Mouse (Mus musculus): ENCODE data around the gene Rbak. TPM values are rescaled to one million over a fixed set of nuclear protein-coding genes. Genes with fewer than 3 reads are reported as not detected.
"Not testable (repeated sequence)": the region's sequence is repeated elsewhere in the genome, so short reads cannot be mapped to it uniquely, and the experiment has no call there.

The Rbak gene
- 7.5 TPM in 2 replicates for polyA plus RNA-seq (2015; fragmentation: Nextera tagmentation; extraction: Ambion mirVana)

DNA sequence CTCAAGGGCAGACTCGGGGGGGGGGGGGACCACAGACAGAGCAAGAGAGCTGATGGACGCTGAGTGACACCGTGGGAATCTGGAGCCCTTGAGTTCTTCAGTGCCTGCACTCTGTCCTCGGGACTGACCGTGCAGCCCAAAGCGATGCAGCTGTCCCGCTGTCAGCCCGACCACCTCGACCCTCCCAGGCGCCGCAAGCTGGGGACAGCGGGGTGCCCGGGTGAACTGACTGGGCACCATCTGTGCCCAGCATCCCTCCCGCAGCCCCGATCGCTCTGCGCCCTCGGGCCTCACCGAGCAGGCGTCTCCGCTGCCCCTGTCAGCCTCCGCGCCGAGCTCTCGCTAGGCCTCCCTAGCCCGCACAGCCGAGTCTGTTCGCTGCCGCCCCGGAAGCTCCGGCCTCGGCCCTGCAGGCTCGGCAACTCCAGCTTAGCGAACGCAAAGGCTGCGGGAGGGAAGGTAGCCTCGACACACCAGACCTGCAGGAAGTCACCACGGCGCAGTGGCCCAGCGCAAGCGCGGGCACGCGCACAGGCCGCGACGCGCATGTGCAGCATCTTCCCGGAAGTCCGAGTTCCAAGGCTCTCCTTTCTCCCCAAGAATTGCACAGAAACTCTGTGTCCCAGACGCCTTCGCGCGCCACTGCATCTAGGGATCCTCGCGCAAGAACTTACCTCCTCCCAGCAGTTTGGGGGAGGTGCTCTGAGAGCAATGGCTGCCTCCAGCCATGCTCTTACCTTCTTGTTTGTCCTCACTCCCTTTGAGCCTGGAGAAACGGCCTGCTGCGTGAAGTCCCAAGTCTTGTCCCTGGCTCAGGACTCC is at the start of gene Rbak, which contains the start of gene Spdye4b:
Gene Rbak (minus strand): TSS at position 521 of the 822 bp plus-strand sequence.
Gene Spdye4b (plus strand): TSS at position 763 of the 822 bp plus-strand sequence.
- under 1% methylated on average over 58 of the region's 58 CpGs for WGBS
- Histone ChIP-seq H3K4me1 (ENCODE audit: control insufficient read depth, insufficient read depth, low read length) (peaks cover 8% of the 10 kb centered on the region), H3K4me2 (ENCODE audit: low read depth, low read length) (peak within 1 kb of the TSS; percentile 80), H3K4me3 (ENCODE audit: low read length) (peak within 1 kb of the TSS; percentile 79), H3K9me3 (replicated peaks; ENCODE audit: control insufficient read depth, low read length) (peaks cover 4% of the 10 kb centered on the region), H3K36me3 (ENCODE audit: control insufficient read depth, insufficient read depth) (peaks cover 28% of the 10 kb centered on the region), H3K9ac (ENCODE audit: low read length) (peak within 1 kb of the TSS; percentile 92), H3K27me3 (ENCODE audit: control insufficient read depth, insufficient read depth, low read length) (no peaks in the 10 kb centered on the region), H3K27ac (ENCODE audit: low read length) (peak within 1 kb of the TSS; percentile 77)
- peak; percentile 95 for ATAC-seq (replicated peaks; ENCODE audit: extremely low read depth, insufficient read depth, low FRiP score)

DNA sequence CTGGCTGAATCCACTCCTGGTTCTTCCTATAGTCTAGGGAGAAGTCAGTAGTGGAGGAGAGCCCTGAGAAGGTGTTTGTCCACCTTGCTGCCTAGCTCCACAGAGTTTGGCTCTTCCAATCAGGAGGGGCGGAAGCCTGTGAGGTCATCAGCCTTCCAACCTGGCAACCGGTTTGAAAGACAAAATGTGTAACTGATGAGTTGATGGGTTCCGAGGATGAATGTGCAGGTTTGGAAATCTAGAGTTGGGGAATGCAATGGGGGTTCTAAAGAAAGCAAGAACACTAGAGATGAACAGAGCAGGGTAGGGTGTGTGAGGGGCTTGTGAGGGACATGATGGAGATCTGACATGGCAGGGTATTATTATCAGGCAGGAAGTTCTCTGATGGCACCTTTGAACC is 46.2 kb upstream of the Rbak start, which contains the start of gene Spdye4a:
Gene Spdye4a (minus strand): TSS at position 101 of the 400 bp plus-strand sequence.
- ATAC-seq (replicated peaks; ENCODE audit: extremely low read depth, insufficient read depth, low FRiP score) = no peak
- WGBS = 78% methylated on average over 3 of the region's 3 CpGs
- H3K4me3 ChIP-seq (ENCODE audit: low read length) = no peak within 1 kb of the TSS
- no peak within 1 kb of the TSS for H3K27ac ChIP-seq (ENCODE audit: low read length)
- H3K27me3 ChIP-seq (ENCODE audit: control insufficient read depth, insufficient read depth, low read length) = no peaks in the 10 kb centered on the region
- H3K9ac ChIP-seq (ENCODE audit: low read length) = no peak within 1 kb of the TSS
- no peak within 1 kb of the TSS for H3K4me2 ChIP-seq (ENCODE audit: low read depth, low read length)
- 0 out of 2 replicates have a peak, but pooled peaks cover 3% of the 10 kb centered on the region for H3K9me3 ChIP-seq (replicated peaks; ENCODE audit: control insufficient read depth, low read length)
- H3K4me1 ChIP-seq (ENCODE audit: control insufficient read depth, insufficient read depth, low read length) = no peaks in the 10 kb centered on the region
- H3K36me3 ChIP-seq (ENCODE audit: control insufficient read depth, insufficient read depth) = no peaks in the 10 kb centered on the region

DNA sequence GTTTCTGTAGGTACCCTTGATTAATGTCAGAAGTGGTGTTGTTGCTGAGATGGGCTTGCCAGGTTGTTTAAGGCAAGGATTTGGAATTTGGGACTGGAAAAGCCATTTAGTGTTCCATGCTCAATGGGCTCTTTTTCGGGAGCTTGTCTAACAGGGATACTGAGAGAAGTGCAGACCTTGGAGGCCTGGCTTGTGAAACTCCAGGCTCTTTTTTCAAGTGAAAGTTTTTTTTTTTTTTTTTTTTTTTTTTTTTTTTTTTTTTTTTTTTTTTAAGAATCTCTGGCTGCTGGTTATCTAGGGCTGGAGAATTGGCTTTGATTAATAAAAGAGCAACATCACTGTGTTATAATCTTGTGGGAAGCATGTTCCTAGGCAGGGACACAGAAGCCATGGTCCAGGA is 41.7 kb upstream of the Rbak start:
- Histone ChIP-seq H3K4me3 (ENCODE audit: low read length) (no peak overlapping the region), H3K4me2 (ENCODE audit: low read depth, low read length) (no peak overlapping the region), H3K9ac (ENCODE audit: low read length) (no peak overlapping the region), H3K4me1 (ENCODE audit: control insufficient read depth, insufficient read depth, low read length) (no peaks in the 10 kb centered on the region), H3K9me3 (replicated peaks; ENCODE audit: control insufficient read depth, low read length) (no peaks in the 10 kb centered on the region), H3K27ac (ENCODE audit: low read length) (no peak overlapping the region), H3K36me3 (ENCODE audit: control insufficient read depth, insufficient read depth) (no peaks in the 10 kb centered on the region), H3K27me3 (ENCODE audit: control insufficient read depth, insufficient read depth, low read length) (no peaks in the 10 kb centered on the region)
- 69% methylated on average over 1 of the region's 1 CpGs for WGBS
- ATAC-seq (replicated peaks; ENCODE audit: extremely low read depth, insufficient read depth, low FRiP score) = no peak

DNA sequence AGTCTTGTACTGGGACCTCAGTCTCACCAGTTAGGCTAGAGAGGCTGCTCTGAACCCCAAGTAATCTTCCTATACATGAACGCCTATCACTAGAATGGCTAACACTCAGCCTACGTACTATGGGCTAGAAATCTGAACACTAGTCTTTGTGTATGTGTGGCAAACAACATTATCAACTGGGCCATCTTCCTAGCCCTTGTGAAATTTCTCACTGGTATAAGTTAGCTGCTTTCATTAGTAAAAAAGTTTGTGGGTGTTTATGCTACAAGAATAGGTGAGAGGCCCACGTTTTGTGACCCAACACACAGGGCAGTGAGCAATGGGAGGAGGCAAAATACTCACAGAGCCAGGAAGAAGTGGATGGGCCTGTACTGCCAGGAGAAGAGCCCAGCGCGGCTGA is 40.4 kb upstream of the Rbak start:
- no peak for ATAC-seq (replicated peaks; ENCODE audit: extremely low read depth, insufficient read depth, low FRiP score)
- Histone ChIP-seq H3K27me3 (ENCODE audit: control insufficient read depth, insufficient read depth, low read length) (no peaks in the 10 kb centered on the region), H3K27ac (ENCODE audit: low read length) (no peak overlapping the region), H3K9ac (ENCODE audit: low read length) (no peak overlapping the region), H3K4me1 (ENCODE audit: control insufficient read depth, insufficient read depth, low read length) (no peaks in the 10 kb centered on the region), H3K36me3 (ENCODE audit: control insufficient read depth, insufficient read depth) (no peaks in the 10 kb centered on the region), H3K4me2 (ENCODE audit: low read depth, low read length) (no peak overlapping the region), H3K9me3 (replicated peaks; ENCODE audit: control insufficient read depth, low read length) (no peaks in the 10 kb centered on the region), H3K4me3 (ENCODE audit: low read length) (no peak overlapping the region)
- 74% methylated on average over 5 of the region's 5 CpGs for WGBS

DNA sequence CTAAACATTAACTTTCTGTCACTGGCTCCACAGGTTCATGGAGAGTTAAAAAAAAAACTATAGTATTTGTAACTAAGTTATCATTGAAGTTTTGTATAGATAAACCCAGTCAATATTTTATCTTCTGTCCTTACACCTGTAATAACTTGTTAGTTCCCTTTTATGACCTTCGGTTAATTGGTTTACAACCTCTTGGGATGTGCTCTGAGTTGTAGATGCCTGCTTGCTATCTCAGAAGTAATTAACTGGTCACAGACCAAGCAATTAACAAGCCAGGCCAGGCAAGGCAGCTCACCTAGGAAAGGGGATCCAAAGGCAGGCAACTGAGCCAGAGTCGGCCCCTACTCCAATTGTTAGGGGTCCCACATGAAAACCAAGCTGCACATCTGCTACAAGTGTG is 33.3 kb upstream of the Rbak start:
- WGBS = 81% methylated on average over 2 of the region's 2 CpGs

DNA sequence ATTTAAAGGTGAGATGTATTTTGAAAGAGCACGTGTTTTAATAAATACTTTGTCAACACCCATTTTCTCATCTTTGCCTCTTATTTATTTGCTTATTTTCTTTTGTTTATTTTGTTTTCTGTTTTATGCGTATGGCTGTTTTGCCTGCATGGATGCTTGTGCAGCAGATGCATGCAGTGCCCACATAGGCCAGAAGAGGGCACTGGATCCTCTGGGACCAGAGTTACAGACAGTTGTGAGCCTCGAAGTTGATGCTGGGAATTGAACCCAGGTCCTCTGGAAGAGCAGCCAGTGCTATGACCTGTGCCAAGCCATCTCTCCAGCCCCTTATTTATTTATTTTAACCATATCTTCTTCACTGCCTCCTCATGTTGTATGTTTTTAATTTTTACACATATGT is 24.4 kb upstream of the Rbak start:
- no peak overlapping the region for H3K9ac ChIP-seq (ENCODE audit: low read length)
- H3K36me3 ChIP-seq (ENCODE audit: control insufficient read depth, insufficient read depth) = no peaks in the 10 kb centered on the region
- ATAC-seq (replicated peaks; ENCODE audit: extremely low read depth, insufficient read depth, low FRiP score) = no peak
- no peaks in the 10 kb centered on the region for H3K27me3 ChIP-seq (ENCODE audit: control insufficient read depth, insufficient read depth, low read length)
- H3K4me2 ChIP-seq (ENCODE audit: low read depth, low read length) = no peak overlapping the region
- H3K4me3 ChIP-seq (ENCODE audit: low read length) = no peak overlapping the region
- WGBS = 78% methylated on average over 3 of the region's 3 CpGs
- no peaks in the 10 kb centered on the region for H3K4me1 ChIP-seq (ENCODE audit: control insufficient read depth, insufficient read depth, low read length)
- H3K9me3 ChIP-seq (replicated peaks; ENCODE audit: control insufficient read depth, low read length) = peaks cover 9% of the 10 kb centered on the region
- H3K27ac ChIP-seq (ENCODE audit: low read length) = no peak overlapping the region

More for the DNA sequence above, 33.3 kb upstream of the Rbak start:
- no peak for ATAC-seq (replicated peaks; ENCODE audit: extremely low read depth, insufficient read depth, low FRiP score)
- Histone ChIP-seq H3K4me3 (ENCODE audit: low read length) (no peak overlapping the region), H3K4me1 (ENCODE audit: control insufficient read depth, insufficient read depth, low read length) (no peaks in the 10 kb centered on the region), H3K9ac (ENCODE audit: low read length) (no peak overlapping the region), H3K27ac (ENCODE audit: low read length) (no peak overlapping the region), H3K9me3 (replicated peaks; ENCODE audit: control insufficient read depth, low read length) (peaks cover 1% of the 10 kb centered on the region), H3K27me3 (ENCODE audit: control insufficient read depth, insufficient read depth, low read length) (no peaks in the 10 kb centered on the region), H3K36me3 (ENCODE audit: control insufficient read depth, insufficient read depth) (no peaks in the 10 kb centered on the region), H3K4me2 (ENCODE audit: low read depth, low read length) (no peak overlapping the region)

DNA sequence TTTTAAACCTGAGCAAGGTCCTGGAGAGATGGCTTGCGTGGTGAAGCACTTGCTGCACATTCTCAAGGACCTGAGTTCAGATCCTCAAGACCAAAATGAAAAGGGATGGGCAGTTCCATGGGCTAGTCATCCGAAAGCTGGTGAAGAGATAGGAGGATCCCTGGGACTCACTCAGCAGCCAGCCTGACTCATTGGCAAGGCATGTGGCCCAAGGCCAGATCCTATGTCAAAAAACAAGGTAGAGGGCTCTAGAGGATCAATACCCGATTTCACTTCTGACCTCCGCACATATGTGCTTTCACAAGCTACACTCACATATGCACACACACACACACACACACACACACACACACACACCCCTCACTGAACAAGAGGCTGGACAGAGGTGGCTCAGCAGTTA is 15.9 kb upstream of the Rbak start:
- no peaks in the 10 kb centered on the region for H3K9me3 ChIP-seq (replicated peaks; ENCODE audit: control insufficient read depth, low read length)
- WGBS = 72% methylated on average over 4 of the region's 4 CpGs

DNA sequence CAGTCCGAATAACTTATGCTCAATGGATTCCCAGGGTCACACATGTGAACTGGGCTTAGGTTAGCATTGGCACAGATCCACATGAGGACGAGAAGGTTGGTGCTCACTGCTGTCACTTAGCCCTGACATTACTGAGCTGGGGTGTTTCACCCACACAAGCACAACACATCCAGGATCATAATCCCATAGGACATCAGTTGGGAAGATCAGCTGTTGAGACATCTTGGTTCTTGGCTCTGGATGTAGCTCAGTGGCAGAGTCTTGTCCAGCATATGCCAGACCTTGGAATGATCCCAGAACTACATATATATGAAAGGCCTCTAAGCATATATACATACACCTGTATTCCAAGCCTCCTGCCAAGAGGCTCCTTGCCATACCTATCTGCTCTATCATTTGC is 14.6 kb upstream of the Rbak start:
- 69% methylated on average over 2 of the region's 2 CpGs for WGBS
- H3K27ac ChIP-seq (ENCODE audit: low read length) = no peak overlapping the region
- H3K9me3 ChIP-seq (replicated peaks; ENCODE audit: control insufficient read depth, low read length) = no peaks in the 10 kb centered on the region
- H3K4me2 ChIP-seq (ENCODE audit: low read depth, low read length) = no peak overlapping the region
- H3K9ac ChIP-seq (ENCODE audit: low read length) = no peak overlapping the region
- H3K4me3 ChIP-seq (ENCODE audit: low read length) = no peak overlapping the region
- no peaks in the 10 kb centered on the region for H3K4me1 ChIP-seq (ENCODE audit: control insufficient read depth, insufficient read depth, low read length)
- no peaks in the 10 kb centered on the region for H3K27me3 ChIP-seq (ENCODE audit: control insufficient read depth, insufficient read depth, low read length)
- no peaks in the 10 kb centered on the region for H3K36me3 ChIP-seq (ENCODE audit: control insufficient read depth, insufficient read depth)
- ATAC-seq (replicated peaks; ENCODE audit: extremely low read depth, insufficient read depth, low FRiP score) = no peak

More for the DNA sequence above, 15.9 kb upstream of the Rbak start:
- ATAC-seq (replicated peaks; ENCODE audit: extremely low read depth, insufficient read depth, low FRiP score) = no peak
- H3K27me3 ChIP-seq (ENCODE audit: control insufficient read depth, insufficient read depth, low read length) = no peaks in the 10 kb centered on the region
- H3K4me3 ChIP-seq (ENCODE audit: low read length) = no peak overlapping the region
- H3K4me1 ChIP-seq (ENCODE audit: control insufficient read depth, insufficient read depth, low read length) = no peaks in the 10 kb centered on the region
- no peaks in the 10 kb centered on the region for H3K36me3 ChIP-seq (ENCODE audit: control insufficient read depth, insufficient read depth)
- H3K4me2 ChIP-seq (ENCODE audit: low read depth, low read length) = no peak overlapping the region
- H3K9ac ChIP-seq (ENCODE audit: low read length) = no peak overlapping the region
- no peak overlapping the region for H3K27ac ChIP-seq (ENCODE audit: low read length)

DNA sequence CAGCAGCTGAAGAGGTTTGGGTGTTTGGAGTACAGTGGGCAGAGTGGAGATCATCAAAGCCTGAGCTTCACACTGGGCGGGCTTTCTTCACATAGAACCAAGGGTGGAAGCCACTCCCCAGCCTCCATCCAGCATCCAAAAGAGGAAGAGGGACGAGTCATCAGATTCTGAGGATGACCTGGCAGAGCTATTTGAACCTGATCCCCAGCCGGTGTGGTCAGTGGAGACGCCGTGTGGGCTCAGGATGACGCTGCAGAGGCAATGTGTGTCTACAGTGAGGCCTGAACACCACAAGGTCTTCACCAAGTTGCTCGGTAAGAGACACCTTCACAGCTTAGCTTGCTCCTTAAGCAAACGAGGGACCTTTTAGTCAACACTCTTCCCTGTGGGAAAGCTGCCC is 14.2 kb upstream of the Rbak start:
- not testable (repeated sequence) for H3K4me2 ChIP-seq (ENCODE audit: low read depth, low read length); ATAC-seq (replicated peaks; ENCODE audit: extremely low read depth, insufficient read depth, low FRiP score); H3K9me3 ChIP-seq (replicated peaks; ENCODE audit: control insufficient read depth, low read length); H3K9ac ChIP-seq (ENCODE audit: low read length); H3K36me3 ChIP-seq (ENCODE audit: control insufficient read depth, insufficient read depth); H3K4me1 ChIP-seq (ENCODE audit: control insufficient read depth, insufficient read depth, low read length); H3K27me3 ChIP-seq (ENCODE audit: control insufficient read depth, insufficient read depth, low read length); H3K4me3 ChIP-seq (ENCODE audit: low read length); H3K27ac ChIP-seq (ENCODE audit: low read length)
- 53% methylated on average over 8 of the region's 8 CpGs for WGBS
